Mouse (Mus musculus): Measurements from ENCODE around the gene Ppp2r3c. TPM values are rescaled to one million over a fixed set of nuclear protein-coding genes. Genes with fewer than 3 reads are reported as not detected.
A peak's percentile ranks its signal among the peaks of the same experiment; 100 is the strongest.
"Not testable (repeated sequence)": the region's sequence is repeated elsewhere in the genome, so short reads cannot be mapped to it uniquely, and the experiment has no call there.

Ppp2r3c gene
- polyA plus RNA-seq, 1 experiment from 2014 or later = 8.2 TPM

DNA sequence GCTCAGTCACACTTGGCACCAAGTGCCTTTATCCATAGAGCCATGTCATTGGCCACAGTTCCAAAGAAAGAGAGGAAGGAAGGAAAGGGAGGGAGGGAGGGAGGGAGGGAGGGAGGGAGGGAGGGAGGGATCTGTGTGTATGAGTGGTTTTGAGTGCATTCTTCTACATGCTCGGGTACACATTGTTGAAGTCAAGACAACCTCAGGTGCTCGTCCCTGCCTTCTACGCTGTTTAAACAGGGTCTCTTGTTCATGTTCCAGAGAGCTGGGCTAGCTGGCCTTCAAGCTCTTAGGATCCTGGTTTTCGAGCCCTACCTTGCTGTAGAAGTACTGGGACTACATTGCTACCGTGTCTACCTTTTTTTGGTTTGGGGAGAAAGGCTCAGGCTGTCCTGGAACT is 39.4 kb downstream of the Ppp2r3c start:
- H3K27me3 ChIP-seq; H3K9me3 ChIP-seq (replicated peaks); ATAC-seq (ENCODE audit: low read depth); H3K4me1 ChIP-seq (replicated peaks); H3K4me2 ChIP-seq; DNase-seq; H3K4me3 ChIP-seq (replicated peaks); H3K9ac ChIP-seq; H3K27ac ChIP-seq: not testable (repeated sequence)
- no CpG with 5 or more reads among the region's 5 CpGs for WGBS (ENCODE audit: insufficient replicate concordance)
- H3K36me3 ChIP-seq = peaks cover 10% of the 10 kb centered on the region

DNA sequence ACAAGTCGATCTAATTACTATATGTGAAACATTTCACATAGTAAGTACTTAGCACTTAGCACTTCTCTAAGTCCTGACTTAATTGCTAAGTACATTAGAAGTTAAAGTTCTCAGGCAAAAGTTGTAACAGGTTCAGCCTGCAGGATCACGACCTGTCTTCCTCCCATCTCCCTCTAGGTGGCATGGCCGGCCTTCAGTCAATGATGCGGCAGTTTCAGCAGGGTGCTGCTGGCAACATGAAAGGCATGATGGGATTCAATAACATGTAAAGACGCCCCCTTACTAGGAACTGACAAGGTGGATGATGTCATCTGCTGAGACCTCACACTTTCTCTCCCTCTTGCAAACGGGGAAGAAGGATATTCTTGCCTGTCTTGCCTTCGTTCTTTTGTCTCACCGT is 40.8 kb downstream of the Ppp2r3c start:
- WGBS (ENCODE audit: insufficient replicate concordance) = no CpG with 5 or more reads among the region's 8 CpGs
- peaks cover 21% of the 10 kb centered on the region for H3K36me3 ChIP-seq
- DNase-seq; H3K27me3 ChIP-seq; H3K4me3 ChIP-seq (replicated peaks); H3K9ac ChIP-seq; H3K27ac ChIP-seq; H3K4me2 ChIP-seq; H3K4me1 ChIP-seq (replicated peaks); H3K9me3 ChIP-seq (replicated peaks); ATAC-seq (ENCODE audit: low read depth): not testable (repeated sequence)

DNA sequence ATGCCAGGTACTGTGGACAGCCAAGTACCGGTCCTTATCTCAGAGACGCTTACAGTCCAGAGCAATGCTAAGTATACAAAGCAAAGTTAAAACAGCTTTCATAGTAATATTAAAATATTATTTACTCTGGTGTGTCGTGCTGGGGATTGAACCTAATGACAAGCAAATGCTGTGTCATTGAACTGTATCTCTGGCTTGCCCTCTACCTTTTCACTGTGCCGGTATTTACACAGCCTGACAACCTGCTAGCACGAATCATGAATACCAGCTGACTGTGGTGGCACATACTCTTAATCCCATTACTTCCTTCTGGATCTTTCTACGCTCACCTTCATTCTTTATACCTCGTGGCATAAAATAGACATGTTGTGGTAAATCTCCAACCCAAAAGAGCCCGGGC is 60.6 kb downstream of the Ppp2r3c start:
- H3K27me3 ChIP-seq; H3K9ac ChIP-seq; DNase-seq; ATAC-seq (ENCODE audit: low read depth); H3K27ac ChIP-seq; H3K9me3 ChIP-seq (replicated peaks); H3K4me1 ChIP-seq (replicated peaks); H3K36me3 ChIP-seq; H3K4me3 ChIP-seq (replicated peaks); H3K4me2 ChIP-seq: not testable (repeated sequence)
- no CpG with 5 or more reads among the region's 8 CpGs for WGBS (ENCODE audit: insufficient replicate concordance)

DNA sequence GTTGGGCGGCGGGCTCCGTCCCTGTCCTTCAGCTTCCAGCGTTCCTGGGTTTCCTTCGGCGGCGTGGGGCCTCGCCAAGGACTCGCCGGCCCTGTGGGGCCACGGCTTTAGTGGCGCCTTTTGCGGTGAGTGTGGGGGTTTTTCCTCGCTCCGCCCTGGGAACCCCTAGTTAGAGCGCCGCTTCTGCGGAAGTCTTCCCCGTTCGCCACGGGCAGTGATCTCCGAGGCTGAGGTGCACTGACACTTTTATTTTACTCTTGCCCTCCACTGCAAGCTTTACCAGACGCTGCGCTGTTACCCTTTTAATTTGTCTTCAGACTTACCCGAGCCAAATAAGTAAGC is 72.3 kb downstream of the Ppp2r3c start:
- not testable (repeated sequence) for H3K4me1 ChIP-seq (replicated peaks); H3K27me3 ChIP-seq; H3K36me3 ChIP-seq; H3K9me3 ChIP-seq (replicated peaks); H3K27ac ChIP-seq
- Histone ChIP-seq H3K4me2 (peak overlapping the region; percentile 45), H3K4me3 (replicated peaks) (peak overlapping the region; percentile 59), H3K9ac (peak overlapping the region; percentile 62)
- DNase-seq (peak; percentile 9), ATAC-seq (ENCODE audit: low read depth) (peak; percentile 40)
- WGBS (ENCODE audit: insufficient replicate concordance) = under 1% methylated on average over 13 of the region's 25 CpGs

DNA sequence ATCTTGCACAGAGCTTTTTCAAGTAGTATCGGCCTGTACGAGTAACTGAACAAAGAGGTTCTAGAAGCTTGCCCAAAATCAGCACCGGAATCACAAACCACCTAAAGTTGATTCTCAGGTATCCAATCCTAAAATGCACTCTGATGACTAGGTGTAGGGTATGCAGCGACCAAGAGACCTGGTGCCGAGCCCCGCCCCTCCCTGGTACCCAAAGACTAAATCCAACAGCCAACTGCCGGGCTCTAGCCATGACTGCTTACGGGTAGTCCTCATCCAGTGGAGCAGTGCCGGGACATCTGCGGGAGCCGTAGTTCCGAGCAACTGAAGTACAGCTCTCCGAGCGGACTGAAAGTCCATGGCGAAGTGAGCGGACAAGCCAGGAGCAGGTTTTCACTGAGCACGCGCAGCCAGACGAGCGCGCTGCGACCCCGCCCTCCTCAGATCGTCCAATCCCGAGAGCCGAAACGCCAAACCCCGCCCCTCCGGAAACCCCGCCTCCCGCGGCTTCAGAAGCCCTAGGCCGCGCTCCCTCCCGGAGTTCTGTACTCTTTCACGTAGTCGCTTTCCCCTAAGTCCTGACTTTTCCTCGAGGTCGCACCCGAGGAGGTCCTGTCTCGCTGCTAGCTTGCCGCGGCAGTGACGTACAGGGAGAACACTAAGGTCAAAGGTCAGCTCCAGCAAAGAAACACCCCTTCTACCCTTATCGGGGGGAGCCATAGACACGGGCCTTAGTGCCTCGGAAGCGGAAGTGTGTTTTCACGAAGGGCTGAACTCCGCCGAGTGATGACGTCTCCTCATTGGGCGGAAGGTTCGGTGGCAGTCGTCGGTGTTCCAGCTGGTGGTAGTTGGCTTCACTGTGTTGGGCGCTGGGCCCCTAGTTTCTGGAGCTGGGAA is 72.9 kb downstream of the Ppp2r3c start, which contains the start of gene Srp54c:
Gene Srp54c (plus strand): TSS at position 543 of the 894 bp plus-strand sequence.
- Histone ChIP-seq H3K9ac (peak within 1 kb of the TSS; percentile 62), H3K4me2 (peak within 1 kb of the TSS; percentile 45), H3K4me3 (replicated peaks) (peak within 1 kb of the TSS; percentile 59)
- ATAC-seq (ENCODE audit: low read depth) = peak; percentile 95
- H3K4me1 ChIP-seq (replicated peaks); H3K36me3 ChIP-seq; H3K27ac ChIP-seq; H3K27me3 ChIP-seq; DNase-seq; H3K9me3 ChIP-seq (replicated peaks): not testable (repeated sequence)
- WGBS (ENCODE audit: insufficient replicate concordance) = no CpG with 5 or more reads among the region's 57 CpGs

Other genes starting within 250 kb of the Ppp2r3c start
- 30.6 and 32.9 TPM in 2 replicates for gene 2700097O09Rik, start 222.9 kb downstream of the Ppp2r3c start, polyA plus RNA-seq (2015; fragmentation: Nextera tagmentation; extraction: Ambion mirVana)
- 94.7 and 121 TPM in 2 replicates for gene Srp54a, start 222.7 kb downstream of the Ppp2r3c start, polyA plus RNA-seq (2015; fragmentation: Nextera tagmentation; extraction: Ambion mirVana)
- gene Fam177a, start 178.5 kb downstream of the Ppp2r3c start, polyA plus RNA-seq (2015; fragmentation: Nextera tagmentation; extraction: Ambion mirVana) = 12.7 and 13.7 TPM in 2 replicates
- gene Srp54b, start 147.9 kb downstream of the Ppp2r3c start, polyA plus RNA-seq (2015; fragmentation: Nextera tagmentation; extraction: Ambion mirVana) = 35.6 and 39.9 TPM in 2 replicates
- gene 1700047I17Rik2, start 103.4 kb downstream of the Ppp2r3c start, polyA plus RNA-seq (2015; fragmentation: Nextera tagmentation; extraction: Ambion mirVana) = not detected in 2 replicates
- 40.8 and 57.3 TPM in 2 replicates for gene Srp54c, start 72.8 kb downstream of the Ppp2r3c start, polyA plus RNA-seq (2015; fragmentation: Nextera tagmentation; extraction: Ambion mirVana)
- gene 1110008L16Rik, start 3.4 kb downstream of the Ppp2r3c start, polyA plus RNA-seq (2015; fragmentation: Nextera tagmentation; extraction: Ambion mirVana) = 8.9 and 10.0 TPM in 2 replicates
- 281 and 285 TPM in 2 replicates for gene Psma6, start 81.2 kb upstream of the Ppp2r3c start, polyA plus RNA-seq (2015; fragmentation: Nextera tagmentation; extraction: Ambion mirVana)
- gene Nfkbia, start 189.6 kb upstream of the Ppp2r3c start, polyA plus RNA-seq (2015; fragmentation: Nextera tagmentation; extraction: Ambion mirVana) = 15.0 and 15.6 TPM in 2 replicates